Mouse (Mus musculus) gastrocnemius, postnatal 36 days (tissue): ENCODE results near the gene Klhl22. TPM values are rescaled to one million over a fixed set of nuclear protein-coding genes. Genes with fewer than 3 reads are reported as not detected.
A peak's percentile ranks its signal among the peaks of the same experiment; 100 is the strongest.

ENCODE experiments used
- DNase-seq, 2 experiments: peaks; one replicate each; pipeline ENCODE4 v3.0.0; 2022
- intact Hi-C: fragments of 180-260 bp; cut with DNase I; formaldehyde crosslinking; loops from one replicate; pipeline ENCODE4 v1.15.1; 2025
- total RNA-seq, 2 experiments: library from RNA; stranded (reverse); gene quantifications; 2 replicates each; pipeline ENCODE4 v1.2.3; 2021

Gene Klhl22
- total RNA-seq, 2 experiments from 2014 or later = 16.8 to 20.9 TPM

DNA sequence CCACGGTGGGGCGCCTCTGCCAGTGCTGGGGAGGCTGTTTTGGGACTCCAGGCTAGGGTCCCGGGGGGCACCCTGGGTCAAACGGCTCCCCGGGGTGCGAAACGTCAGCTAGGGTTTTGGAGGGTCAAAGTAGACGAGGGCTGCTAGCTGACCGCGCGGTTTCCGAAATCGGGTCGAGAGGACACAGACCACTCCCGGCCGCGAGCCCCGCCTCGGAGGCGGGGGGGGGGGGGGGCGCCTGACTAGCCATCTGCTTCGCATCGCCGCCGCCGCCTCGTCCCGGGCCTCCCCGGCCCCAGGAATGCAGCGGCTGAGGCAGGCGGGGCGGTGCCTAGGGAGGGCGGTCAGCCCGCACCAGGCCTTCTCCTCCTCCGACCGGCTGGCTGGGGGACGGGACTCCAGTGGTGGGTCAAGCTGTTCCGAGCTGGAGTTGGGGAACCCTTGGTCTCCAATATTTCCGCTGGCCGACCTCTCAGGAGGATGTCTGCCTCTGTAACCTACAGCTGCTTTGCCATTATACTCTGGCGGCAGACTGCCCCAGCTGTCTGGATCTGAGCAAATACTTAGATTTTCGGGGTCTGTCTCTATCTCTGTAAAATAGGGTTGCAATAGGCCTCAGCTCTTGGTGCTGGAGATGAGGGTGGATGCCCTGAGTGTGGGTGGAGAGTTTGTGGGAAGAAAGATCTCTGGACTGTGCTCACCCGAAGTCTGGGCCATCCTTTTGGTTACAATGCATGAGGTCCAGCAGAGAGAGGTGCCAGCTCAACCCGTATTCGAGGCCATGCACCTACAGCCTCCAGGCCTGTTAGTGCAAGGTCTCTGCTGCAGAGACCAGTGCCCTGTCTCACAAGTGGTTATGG, 39.1 kb downstream of the Klhl22 start:
- peak; percentile 46 to 74 for DNase-seq
- intact Hi-C loops = no loop called here

DNA sequence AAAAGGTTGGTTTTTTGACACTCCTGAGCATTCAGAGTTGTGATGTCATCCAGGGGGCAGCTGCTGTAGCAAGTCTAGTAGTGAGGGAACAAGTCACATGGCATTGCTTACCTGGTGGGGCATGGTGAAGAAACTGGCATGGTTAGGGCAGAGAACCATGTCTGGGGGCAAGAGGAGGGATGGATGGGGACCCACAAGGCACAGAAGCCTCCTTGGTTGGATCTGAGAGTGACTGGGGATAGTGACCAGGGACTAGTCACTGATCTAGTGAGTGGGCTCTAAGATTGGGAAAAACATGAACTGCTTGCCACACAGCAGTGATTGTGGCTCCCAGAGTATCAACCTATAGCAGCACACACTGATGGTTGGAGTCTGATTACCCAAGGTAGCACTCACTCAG, 40.2 kb downstream of the Klhl22 start:
- no peak for DNase-seq
- intact Hi-C loops = no loop called here

DNA sequence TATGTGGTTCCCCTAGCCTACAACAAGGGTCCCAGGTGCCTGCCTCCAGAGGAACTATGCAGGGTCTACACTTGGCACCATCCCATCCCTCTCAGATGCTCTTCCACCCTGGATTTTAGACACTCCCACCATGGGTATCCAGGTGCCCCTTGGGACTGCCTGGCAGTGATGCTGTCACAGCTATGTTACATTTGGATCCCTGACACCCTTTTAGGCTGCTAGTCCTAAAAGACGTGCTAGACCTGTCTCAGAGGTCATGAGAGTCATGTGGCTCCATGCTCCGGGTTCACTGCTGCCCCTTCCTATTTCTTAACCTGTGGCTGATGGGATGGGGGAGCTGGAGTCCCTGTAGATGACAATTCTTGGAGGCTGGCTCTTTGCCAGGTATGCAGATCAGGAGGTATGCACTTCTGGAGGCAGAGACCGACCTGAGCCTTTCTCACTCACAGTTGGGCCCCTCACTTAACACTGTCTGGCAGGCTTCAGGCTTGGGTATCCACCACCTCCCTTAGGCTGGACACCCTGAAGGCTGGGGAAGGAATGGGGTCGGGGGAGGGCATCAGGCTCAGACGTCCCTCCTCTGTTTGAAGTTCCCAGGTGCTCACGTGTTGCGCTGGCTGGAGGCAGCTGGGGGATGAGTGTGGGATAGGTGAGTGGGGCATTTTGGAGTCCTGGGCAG, 42.5 kb downstream of the Klhl22 start:
- DNase-seq = no peak
- intact Hi-C loops = no loop called here

DNA sequence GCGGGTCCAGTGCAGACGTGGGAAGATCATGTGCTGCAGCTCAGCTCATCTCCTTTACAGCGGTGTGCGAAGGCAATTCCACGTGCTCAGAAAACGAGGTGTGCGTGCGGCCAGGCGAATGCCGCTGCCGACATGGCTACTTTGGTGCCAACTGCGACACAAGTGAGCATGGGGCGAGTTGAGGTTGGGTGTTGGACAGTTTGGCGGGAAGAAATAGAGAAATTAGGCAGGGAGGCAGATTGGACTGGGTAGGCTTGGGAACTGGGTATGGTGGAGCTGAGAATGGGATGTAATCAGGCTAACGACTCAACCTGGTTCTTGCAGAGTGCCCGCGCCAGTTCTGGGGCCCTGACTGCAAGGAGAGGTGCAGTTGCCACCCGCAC, 43.0 kb downstream of the Klhl22 start:
- DNase-seq = no peak
- intact Hi-C loops = no loop called here

DNA sequence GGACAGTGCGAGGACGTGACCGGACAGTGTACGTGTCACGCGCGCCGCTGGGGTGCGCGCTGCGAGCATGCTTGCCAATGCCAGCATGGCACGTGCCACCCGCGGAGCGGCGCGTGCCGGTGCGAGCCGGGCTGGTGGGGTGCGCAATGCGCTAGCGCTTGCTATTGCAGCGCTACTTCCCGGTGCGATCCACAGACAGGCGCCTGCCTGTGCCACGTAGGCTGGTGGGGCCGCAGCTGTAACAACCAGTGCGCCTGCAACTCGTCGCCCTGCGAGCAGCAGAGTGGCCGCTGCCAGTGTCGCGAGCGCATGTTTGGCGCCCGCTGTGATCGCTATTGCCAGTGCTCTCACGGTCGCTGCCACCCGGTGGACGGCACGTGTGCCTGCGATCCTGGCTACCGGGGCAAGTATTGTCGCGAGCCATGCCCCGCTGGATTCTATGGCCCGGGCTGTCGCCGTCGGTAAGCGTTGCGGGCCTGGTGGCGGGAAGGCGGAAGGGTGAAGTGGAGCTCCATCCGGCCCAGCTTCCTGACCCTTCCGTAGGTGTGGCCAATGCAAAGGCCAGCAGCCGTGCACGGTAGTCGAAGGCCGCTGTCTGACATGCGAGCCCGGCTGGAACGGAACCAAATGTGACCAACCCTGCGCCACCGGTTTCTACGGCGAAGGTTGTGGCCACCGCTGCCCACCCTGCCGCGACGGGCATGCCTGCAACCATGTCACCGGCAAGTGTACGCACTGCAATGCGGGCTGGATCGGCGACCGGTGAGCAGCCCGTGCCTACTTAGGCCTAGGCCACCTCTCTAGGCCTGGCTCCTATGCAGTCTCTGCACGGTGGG, 43.6 kb downstream of the Klhl22 start:
- intact Hi-C loops = no loop called here
- DNase-seq = no peak

DNA sequence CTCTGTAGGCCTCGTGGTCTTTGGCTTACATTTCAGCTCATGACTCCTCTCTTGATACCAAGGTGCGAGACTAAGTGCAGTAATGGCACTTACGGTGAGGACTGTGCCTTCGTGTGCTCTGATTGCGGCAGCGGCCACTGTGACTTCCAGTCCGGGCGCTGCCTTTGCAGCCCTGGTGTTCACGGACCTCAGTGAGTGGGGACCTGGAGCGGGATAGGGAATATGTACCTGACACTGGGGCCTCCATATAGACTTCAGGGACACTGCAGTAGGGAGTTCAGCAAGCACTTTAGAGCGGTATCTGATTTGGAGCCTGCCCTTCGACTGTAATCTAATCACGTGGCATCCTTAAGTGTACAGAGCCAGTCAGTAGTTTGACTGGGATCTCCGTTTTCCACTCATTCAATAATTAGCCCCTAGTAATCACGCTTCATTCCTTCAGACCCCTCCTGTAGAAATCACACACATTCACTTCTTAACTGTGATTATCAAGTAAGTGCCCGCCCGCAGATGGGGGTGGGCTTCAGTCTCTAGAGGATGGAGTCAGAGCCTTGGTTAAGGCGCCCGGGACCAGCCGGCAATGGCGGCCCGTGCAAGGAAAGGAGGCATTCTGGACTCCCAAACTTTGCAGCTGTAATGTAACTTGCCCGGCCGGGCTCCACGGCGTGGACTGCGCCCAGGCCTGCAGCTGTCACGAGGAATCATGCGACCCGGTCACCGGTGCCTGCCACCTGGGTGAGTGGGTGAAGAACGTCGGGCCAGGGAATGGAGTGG, 44.4 kb downstream of the Klhl22 start:
- no peak for DNase-seq
- intact Hi-C loops = no loop called here

DNA sequence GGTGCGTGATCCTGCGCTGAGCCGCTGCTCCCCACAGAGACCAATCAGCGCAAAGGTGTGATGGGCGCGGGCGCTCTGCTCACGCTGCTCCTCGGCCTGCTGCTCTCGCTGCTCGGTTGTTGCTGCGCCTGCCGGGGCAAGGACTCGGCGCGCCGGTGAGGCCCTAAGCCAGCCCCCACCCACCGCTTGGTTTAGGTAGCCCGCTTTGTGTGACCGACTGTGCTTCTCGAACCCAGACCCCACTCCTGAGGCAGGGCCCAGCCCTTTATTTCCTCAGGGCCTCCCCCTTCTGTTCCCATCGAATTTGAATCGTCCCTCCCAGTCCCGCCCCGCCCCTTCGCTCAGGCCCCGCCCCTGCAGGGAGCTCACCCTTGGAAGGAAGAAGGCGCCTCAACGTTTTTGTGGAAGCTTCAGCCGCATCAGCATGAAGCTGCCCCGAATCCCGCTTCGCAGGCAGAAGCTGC, 45.1 kb downstream of the Klhl22 start:
- intact Hi-C loops = no loop called here
- DNase-seq = no peak

DNA sequence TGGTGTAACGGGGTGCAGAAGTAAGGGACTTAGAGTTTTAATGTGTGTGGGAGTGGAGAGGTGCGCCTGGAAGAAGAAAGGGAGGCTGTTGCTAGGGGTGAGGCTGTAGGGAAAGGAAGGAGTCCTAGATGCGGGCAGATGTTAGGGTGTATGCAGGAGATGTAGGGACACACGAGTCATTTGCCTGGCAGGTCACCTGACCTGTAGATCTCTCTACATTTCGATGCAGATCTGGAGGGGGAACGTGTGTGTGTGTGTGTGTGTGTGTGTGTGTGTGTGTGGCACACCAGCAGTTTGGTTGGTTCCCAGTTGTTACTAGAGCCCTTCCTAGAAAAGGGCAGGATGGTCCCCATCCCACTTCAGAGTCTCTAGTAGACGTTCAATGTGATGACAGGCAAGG, 45.6 kb downstream of the Klhl22 start:
- intact Hi-C loops = no loop called here
- DNase-seq = no peak

DNA sequence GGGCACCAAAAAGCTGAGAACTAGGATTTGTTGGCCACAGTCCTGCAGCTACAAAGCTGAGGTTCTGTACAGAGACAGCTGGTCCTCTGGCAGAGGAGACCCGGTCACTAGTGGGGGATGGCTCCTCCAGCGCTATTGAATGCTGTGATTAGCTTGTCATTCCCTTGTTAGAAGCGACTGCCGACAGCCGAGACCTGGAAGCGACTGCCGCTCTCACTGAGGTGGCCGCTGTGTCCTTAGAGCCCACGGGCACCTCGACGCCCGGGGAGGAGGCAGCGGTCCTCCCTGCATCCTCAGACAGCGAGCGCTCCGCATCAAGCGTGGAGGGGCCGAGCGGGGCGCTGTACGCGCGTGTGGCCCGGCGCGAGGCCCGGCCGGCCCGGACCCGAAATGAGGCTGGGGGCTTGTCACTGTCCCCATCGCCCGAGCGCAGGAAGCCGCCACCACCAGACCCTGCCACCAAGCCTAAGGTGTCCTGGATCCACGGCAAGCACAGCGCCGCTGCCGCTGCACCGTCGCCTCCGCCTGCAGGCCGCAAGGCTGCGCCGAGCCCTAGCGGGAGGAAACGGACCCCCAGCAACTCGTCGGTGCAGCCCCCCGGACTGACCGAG, 47.3 kb downstream of the Klhl22 start:
- intact Hi-C loops = no loop called here
- DNase-seq = no peak

DNA sequence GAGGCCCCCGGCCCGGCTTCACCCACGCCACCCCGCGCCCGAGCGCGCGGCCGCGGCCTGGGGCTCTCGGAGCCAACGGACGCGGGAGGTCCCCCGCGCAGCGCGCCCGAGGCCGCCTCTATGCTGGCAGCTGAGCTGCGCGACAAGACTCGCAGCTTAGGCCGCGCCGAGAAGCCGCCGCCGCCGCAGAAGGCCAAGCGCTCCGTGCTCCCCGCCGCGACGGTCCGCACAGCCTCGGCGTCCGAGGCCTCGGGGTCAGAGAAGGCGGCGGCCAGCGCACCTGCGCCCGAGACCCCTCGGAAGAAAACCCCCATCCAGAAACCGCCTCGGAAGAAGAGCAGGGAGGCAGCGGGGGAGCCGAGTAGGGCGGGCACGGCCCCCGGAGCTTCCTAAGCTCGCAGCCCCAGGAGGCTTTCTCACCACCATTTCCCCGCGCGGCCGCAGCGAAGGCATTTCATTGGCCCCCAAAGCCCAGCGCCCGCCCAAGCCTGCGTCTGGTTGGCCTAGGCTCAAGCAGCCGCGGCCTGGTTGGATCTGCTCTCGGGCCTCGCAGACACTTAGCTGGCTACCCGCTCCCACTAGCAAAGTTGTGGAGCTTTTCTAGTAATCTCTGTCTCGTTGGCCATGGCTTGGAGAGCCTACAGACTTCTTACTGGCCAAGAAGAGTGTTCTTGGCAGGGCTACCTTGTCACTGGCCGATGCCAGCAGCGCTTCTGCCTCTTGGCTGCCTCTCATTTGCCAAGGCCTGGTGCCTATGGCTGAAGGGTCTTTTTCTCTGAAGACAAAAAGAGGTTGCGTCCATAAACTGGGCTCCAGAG, 48.0 kb downstream of the Klhl22 start:
- DNase-seq = peak; percentile 83
- intact Hi-C loops = no loop called here

DNA sequence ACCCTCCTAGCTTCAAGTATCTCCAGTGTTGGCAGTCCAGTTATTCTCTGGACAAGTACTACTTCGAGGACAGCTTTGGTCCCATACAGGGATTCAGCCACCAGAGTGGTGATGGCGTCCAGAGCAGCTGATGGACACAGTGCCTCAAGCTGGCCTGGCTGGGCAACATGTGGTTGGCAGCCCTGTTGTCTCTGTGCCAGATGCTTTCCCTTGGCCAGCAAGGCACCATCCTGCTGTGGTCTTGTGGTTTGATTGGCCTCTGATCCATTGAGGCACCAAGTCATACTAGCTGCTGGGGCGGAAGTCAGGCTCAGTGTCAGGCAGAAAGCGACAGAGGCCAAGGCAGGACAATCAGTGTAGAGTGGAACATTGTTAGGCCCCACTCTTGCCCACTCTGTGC, 49.7 kb downstream of the Klhl22 start:
- no peak for DNase-seq
- intact Hi-C loops = no loop called here

DNA sequence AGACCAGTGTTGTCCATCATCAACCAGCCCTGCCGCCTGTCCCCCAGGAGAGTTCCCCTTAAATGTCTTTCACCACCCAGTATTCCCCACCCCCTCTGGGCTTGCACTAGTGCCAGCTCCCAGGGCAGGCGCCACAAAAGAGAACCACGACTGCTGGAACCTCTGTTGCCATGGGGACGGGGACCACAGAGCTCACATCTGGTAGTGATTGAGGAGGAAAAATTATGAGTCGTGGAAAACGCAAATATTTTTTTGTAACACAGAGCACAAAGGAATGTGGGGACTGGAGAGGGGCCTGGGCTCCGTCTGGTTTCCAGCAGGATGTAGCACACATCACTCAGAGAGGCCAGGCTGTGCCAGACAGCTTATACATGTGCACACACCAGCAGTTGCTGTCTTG, 50.3 kb downstream of the Klhl22 start:
- intact Hi-C loops = no loop called here
- peak; percentile 62 to 80 for DNase-seq

DNA sequence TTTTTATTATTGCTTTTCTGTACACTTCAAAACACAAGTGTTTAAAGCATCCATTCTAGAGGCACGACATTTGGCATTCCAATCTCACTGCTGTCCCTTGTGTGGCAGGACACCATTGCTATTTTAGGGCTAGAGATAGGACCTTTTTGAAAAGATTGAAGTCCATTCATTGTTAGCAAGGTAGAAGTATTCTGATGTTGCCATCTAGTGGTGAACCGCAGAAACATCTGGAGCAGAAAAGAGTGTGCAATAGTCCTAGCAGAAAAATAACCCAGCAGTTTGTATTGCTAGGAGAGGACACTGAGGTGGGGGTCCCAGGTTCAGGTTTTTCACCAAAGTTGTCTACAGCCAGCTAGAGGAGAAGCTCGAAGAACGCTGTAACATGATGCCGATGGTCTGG, 52.7 kb downstream of the Klhl22 start:
- intact Hi-C loops = loop anchor here (2.0 kb wide), 1 partner anchor 67 kb away; no protein-coding TSS in a partner anchor
- no peak for DNase-seq

DNA sequence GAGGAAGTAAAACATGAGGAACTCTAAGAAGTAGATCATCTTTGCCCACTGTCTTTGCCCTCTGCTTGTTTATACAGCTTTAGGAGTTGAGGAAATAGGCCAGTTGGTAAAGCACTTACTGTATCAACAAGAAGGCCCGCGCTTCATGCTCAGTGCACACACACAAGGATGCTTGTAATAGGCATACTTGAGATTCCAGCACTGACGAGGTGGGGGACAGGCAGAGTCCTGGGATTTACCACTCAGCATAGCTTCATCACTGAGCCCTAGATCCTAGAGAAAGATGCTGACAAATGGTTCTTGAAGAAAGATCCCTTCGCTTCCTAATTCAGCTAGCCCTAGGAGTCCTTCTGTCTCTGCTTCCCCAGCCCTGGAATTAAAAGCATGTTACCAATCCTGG, 53.8 kb downstream of the Klhl22 start:
- intact Hi-C loops = loop anchor here (2.0 kb wide), 1 partner anchor 68 kb away; no protein-coding TSS in a partner anchor
- no peak for DNase-seq

DNA sequence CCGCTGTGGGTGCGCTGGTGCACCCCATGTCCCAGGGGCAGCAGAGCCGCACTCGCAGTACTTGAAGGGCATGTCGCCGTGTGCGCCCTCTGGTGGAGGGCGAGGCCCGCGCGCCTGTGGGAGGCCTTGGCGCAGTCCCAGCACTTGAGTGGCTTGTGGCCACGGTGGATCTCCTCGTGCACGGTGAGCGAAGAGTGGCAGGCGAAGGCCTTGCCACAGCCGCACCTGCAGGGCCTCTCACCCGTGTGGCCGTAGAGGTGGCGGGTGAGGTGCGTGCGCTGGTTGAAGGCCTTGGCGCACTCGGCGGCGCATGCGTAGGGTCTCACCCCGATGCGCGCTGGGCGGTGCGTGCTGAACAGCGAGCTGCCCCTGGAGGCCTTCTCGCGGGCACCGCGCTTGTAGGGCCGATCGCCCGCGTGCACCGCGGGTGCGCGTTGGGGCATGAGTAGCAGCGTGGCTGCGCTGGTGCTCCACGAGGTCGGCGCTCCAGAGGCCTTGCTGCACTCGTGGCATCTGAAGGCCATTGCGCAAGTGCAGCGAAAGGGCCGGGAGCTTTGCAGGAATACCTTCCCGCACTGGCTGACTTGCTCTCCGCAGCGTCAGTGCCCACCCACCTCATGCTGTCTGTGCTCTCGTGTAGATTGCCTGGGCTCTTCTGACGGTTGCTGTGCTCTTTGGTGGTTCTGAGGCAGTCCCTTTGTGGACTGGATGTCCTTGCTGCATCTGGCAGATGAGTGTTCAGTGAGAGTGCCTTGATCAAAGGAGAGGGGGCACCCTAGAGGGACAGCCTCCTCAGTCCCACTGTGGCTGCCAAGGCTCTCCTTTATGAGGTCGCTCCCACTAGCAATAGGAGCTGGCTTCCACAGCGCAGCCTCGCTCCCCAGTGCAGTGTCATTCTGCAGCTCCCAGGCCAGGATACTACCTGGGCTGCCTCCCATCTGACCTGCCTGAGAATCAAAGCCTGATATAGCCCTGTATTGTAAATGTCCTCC, 56.3 kb downstream of the Klhl22 start:
- DNase-seq = peak; percentile 44 to 67
- intact Hi-C loops = no loop called here

DNA sequence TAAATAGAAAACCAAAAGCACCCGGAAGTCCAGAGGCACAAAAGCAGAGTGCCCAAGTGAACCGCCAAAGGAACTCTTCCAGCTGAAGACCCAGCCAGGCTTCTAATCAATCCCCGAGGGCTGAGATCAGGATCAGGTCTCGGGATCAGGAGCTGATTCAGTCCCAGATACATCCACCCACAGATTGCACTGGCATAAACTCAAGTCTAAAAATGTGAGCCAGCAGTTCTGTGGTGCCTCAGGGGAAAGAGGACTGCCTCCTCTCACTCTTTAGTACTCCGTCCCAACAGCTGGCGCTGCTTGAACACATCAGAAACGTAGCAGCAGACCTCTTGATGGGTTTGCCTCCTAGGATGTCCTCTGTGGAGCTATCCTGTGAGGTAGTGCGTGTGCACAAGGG, 57.1 kb downstream of the Klhl22 start:
- no peak for DNase-seq
- intact Hi-C loops = no loop called here

DNA sequence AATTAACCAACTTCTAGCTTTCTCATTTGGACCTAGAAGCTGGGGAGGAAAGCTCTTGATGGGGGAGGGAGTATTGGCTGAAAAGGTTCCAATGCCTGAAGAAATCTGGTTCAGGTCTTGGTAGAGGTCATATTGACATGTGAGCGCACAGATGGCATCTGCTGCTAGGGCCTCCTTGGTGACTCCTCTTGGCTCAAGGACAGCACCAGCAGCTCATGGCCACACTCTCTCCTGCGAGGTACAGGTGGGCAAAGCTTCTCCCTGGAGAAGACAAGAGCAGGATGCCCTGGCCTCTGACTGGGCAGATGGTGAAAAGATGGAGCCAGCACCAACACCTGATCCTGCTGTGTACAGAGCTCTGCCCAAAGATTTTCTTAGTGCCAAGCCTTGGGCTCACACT, 67.1 kb downstream of the Klhl22 start:
- no peak for DNase-seq
- intact Hi-C loops = no loop called here

DNA sequence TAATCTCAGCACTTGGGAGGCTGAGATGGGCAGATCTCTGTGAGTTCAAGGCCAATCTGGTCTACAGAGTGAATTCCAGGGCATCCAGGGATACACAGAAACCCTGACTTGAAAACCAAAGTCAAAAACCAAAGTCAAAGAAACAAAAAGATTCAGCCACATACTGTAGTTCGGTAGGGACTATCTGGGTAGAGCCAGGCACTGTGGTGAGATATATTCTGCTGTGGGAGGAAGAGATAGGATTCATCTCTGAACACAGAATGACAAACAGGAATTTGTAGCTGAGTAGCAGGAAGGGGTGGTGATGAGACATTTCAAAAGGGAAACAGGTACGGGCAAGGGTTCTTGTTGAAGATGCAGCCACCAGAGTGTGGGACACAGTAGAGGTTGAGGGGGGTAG, 68.8 kb downstream of the Klhl22 start:
- intact Hi-C loops = no loop called here

More for the DNA sequence above, 68.8 kb downstream of the Klhl22 start:
- no peak for DNase-seq
